In the genomic region with DNA sequence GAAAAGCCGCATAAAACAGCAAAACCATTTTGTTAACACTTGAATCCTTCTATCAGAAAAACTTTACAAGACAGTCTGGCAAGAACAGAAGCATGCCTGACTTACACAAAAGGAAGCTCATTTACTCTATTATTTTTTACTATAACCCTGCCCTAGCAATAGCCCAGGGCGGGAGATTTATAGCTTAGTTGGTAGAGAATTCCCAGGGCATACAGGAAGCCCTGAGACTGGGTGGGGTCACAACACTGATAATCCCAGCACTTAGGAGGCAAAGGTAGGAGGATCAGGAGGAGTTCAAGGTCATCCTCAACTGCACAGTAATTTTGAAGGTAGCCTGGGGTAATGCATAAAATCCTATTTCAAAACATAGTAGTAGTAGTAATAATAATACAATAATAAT, we compare ENCODE assay signal across 18 mouse cellular contexts.
"Had no signal": no experiment of that assay in that cellular context is flagged by ENCODE, and none has a peak within 500 bp of the region (broad histone marks: within the 10 kb centered on the region; RNA-seq: fewer than 3 reads in every experiment).

No protein-coding gene starts in this region.

- H3K27me3 ChIP-seq: limb, embryonic 12.5 days; limb, embryonic 15.5 days; midbrain, embryonic 12.5 days; midbrain, embryonic 15.5 days; neural tube, embryonic 13.5 days had no signal

- H3K4me3 ChIP-seq: limb, embryonic 12.5 days; limb, embryonic 15.5 days; midbrain, embryonic 12.5 days; midbrain, embryonic 15.5 days; myocyte; neural tube, embryonic 13.5 days had no signal

- DNase-seq: kidney, postnatal 4 days; left cerebral cortex, postnatal 4 days; liver, postnatal 0 days; lung, embryonic 14.5 days; retina, postnatal 1 day; right cerebral cortex, postnatal 25 days; thymus, adult 18-20 months; thymus, postnatal 36 days had no signal

- H3K4me1 ChIP-seq: limb, embryonic 12.5 days; limb, embryonic 15.5 days; midbrain, embryonic 12.5 days; midbrain, embryonic 15.5 days; neural tube, embryonic 13.5 days had no signal

- H3K4me2 ChIP-seq: limb, embryonic 12.5 days; limb, embryonic 15.5 days; liver, embryonic 11.5 days; lung, embryonic 14.5 days; midbrain, embryonic 12.5 days; midbrain, embryonic 15.5 days; neural tube, embryonic 13.5 days had no signal

- H3K27ac ChIP-seq: limb, embryonic 12.5 days; limb, embryonic 15.5 days; liver, embryonic 14.5 days; macrophage; midbrain, embryonic 12.5 days; midbrain, embryonic 15.5 days; neural tube, embryonic 13.5 days had no signal

- H3K9ac ChIP-seq: limb, embryonic 12.5 days; limb, embryonic 15.5 days; liver, embryonic 14.5 days; liver, postnatal 0 days; lung, embryonic 14.5 days; midbrain, embryonic 12.5 days; midbrain, embryonic 15.5 days; neural tube, embryonic 13.5 days had no signal

- ATAC-seq: liver, postnatal 0 days; lung, postnatal 0 days; midbrain, embryonic 15.5 days had no signal

- H3K9me3 ChIP-seq: limb, embryonic 12.5 days; limb, embryonic 15.5 days; midbrain, embryonic 12.5 days; midbrain, embryonic 15.5 days; neural tube, embryonic 13.5 days had no signal
